Mouse (Mus musculus) liver, embryonic 11.5 days (tissue): ENCODE data around the gene Plxdc2. TPM values are rescaled to one million over a fixed set of nuclear protein-coding genes. Genes with fewer than 3 reads are reported as not detected.

Experiments used
- ATAC-seq: fragments of 200-750 bp; cut with Nextera tagmentation; replicated peaks from 2 replicates; pipeline ENCODE4 v1.8.0; 2017; ENCODE audit warnings: moderate number of reproducible peaks, mild to moderate bottlenecking, moderate TSS enrichment, moderate library complexity; ENCODE audit not compliant: low FRiP score
- DNase-seq: peaks from one replicate; pipeline ENCODE4 v3.0.0-alpha.2; 2017; ENCODE audit warnings: low spot score
- H3K27ac ChIP-seq: fragments of 300-500 bp; sonication (generic); 2 replicates; pipeline ENCODE4 v1.5.1; 2014; ENCODE audit warnings: mild to moderate bottlenecking, low read depth, low read length, control low read depth
- H3K27me3 ChIP-seq: fragments of 300-500 bp; sonication (generic); replicated peaks from 2 replicates; pipeline ENCODE4 v1.6.1; 2014; ENCODE audit warnings: low read length, mixed read lengths; ENCODE audit not compliant: control insufficient read depth, insufficient read depth
- H3K36me3 ChIP-seq: fragments of 300-500 bp; sonication (generic); 2 replicates; pipeline ENCODE4 v1.6.1; 2014; ENCODE audit warnings: mild to moderate bottlenecking, low read length, moderate library complexity, mixed read lengths; ENCODE audit not compliant: control insufficient read depth, insufficient read depth
- H3K4me1 ChIP-seq: fragments of 300-500 bp; sonication (generic); replicated peaks from 2 replicates; pipeline ENCODE4 v1.6.1; 2014; ENCODE audit warnings: low read length, mixed read lengths; ENCODE audit not compliant: control insufficient read depth, insufficient read depth
- H3K4me2 ChIP-seq: fragments of 300-500 bp; sonication (generic); 2 replicates; pipeline ENCODE4 v1.6.1; 2014; ENCODE audit warnings: mild to moderate bottlenecking, control low read depth, moderate library complexity
- H3K4me3 ChIP-seq: fragments of 300-500 bp; sonication (generic); 2 replicates; pipeline ENCODE4 v1.5.1; 2014; ENCODE audit warnings: low read depth, low read length, control low read depth
- H3K9ac ChIP-seq: fragments of 300-500 bp; sonication (generic); 2 replicates; pipeline ENCODE4 v1.6.1; 2014; ENCODE audit warnings: low read depth, low read length, control low read depth
- H3K9me3 ChIP-seq: fragments of 300-500 bp; sonication (generic); 2 replicates; pipeline ENCODE4 v1.6.1; 2016; ENCODE audit warnings: low read length, inconsistent platforms, mixed read lengths; ENCODE audit not compliant: control insufficient read depth
- WGBS: fragments of 180-500 bp; shearing (Covaris S2); extraction: QIAGEN DNeasy Blood & Tissue Kit; methylation state at CpG from one replicate; pipeline ENCODE4 v1.1.7; 2014; 5-methylcytosine and 5-hydroxymethylcytosine counted together
- polyA plus RNA-seq: library from polyadenylated mRNA; unstranded; fragments of >200 nt; fragmentation: Nextera tagmentation; extraction: Ambion mirVana; gene quantifications from 2 replicates; pipeline ENCODE4 v1.2.1, GENCODE M21; 2014

Plxdc2 gene
- polyA plus RNA-seq, 1 experiment from 2014 or later = 8.8 TPM

- WGBS = 80% methylated on average over 3 of the region's 3 CpGs
- no peaks in the 10 kb centered on the region for H3K27me3 ChIP-seq
- H3K9me3 ChIP-seq = no peaks in the 10 kb centered on the region
- no peak overlapping the region for H3K9ac ChIP-seq
- no peak overlapping the region for H3K27ac ChIP-seq
- H3K36me3 ChIP-seq = no peaks in the 10 kb centered on the region
- H3K4me1 ChIP-seq = no peaks in the 10 kb centered on the region
- no peak for DNase-seq
- no peak for ATAC-seq
- H3K4me3 ChIP-seq = no peak overlapping the region
- no peak overlapping the region for H3K4me2 ChIP-seq
These were observed 151.6 kb downstream of the Plxdc2 start for GRCm38 (mm10) chr2:16507540-16508230.

GRCm38 (mm10) chr2:16518148-16518547 is 162.0 kb downstream of the Plxdc2 start:
- no peak for ATAC-seq
- H3K4me1 ChIP-seq = no peaks in the 10 kb centered on the region
- 71% methylated on average over 2 of the region's 2 CpGs for WGBS
- no peak overlapping the region for H3K9ac ChIP-seq
- no peak for DNase-seq
- no peak overlapping the region for H3K4me2 ChIP-seq
- no peaks in the 10 kb centered on the region for H3K27me3 ChIP-seq
- H3K9me3 ChIP-seq = no peaks in the 10 kb centered on the region
- no peaks in the 10 kb centered on the region for H3K36me3 ChIP-seq
- no peak overlapping the region for H3K4me3 ChIP-seq
- H3K27ac ChIP-seq = no peak overlapping the region

- WGBS = 85% methylated on average over 1 of the region's 1 CpGs
- no peaks in the 10 kb centered on the region for H3K27me3 ChIP-seq
These were observed 167.3 kb downstream of the Plxdc2 start for GRCm38 (mm10) chr2:16523427-16523826.

GRCm38 (mm10) chr2:16532244-16532643 is 176.1 kb downstream of the Plxdc2 start:
- no peak overlapping the region for H3K4me2 ChIP-seq
- ATAC-seq (no peak), DNase-seq (no peak)
- no peak overlapping the region for H3K9ac ChIP-seq
- H3K4me3 ChIP-seq = no peak overlapping the region
- no peak overlapping the region for H3K27ac ChIP-seq
- H3K9me3 ChIP-seq = no peaks in the 10 kb centered on the region
- 70% methylated on average over 1 of the region's 1 CpGs for WGBS
- no peaks in the 10 kb centered on the region for H3K36me3 ChIP-seq
- no peaks in the 10 kb centered on the region for H3K27me3 ChIP-seq
- no peaks in the 10 kb centered on the region for H3K4me1 ChIP-seq

More at GRCm38 (mm10) chr2:16523427-16523826, 167.3 kb downstream of the Plxdc2 start:
- Histone ChIP-seq H3K36me3 (no peaks in the 10 kb centered on the region), H3K4me1 (no peaks in the 10 kb centered on the region), H3K9me3 (no peaks in the 10 kb centered on the region), H3K27ac (no peak overlapping the region), H3K4me3 (no peak overlapping the region), H3K9ac (no peak overlapping the region), H3K4me2 (no peak overlapping the region)
- ATAC-seq = no peak
- no peak for DNase-seq

- no peak for ATAC-seq
- Histone ChIP-seq H3K4me2 (no peak overlapping the region), H3K4me1 (no peaks in the 10 kb centered on the region), H3K9ac (no peak overlapping the region), H3K27me3 (no peaks in the 10 kb centered on the region), H3K27ac (no peak overlapping the region), H3K36me3 (no peaks in the 10 kb centered on the region), H3K4me3 (no peak overlapping the region), H3K9me3 (no peaks in the 10 kb centered on the region)
- WGBS = 77% methylated on average over 2 of the region's 2 CpGs
- no peak for DNase-seq
These were observed 178.5 kb downstream of the Plxdc2 start for GRCm38 (mm10) chr2:16534566-16534965.

- H3K27ac ChIP-seq = no peak overlapping the region
- H3K9me3 ChIP-seq = no peaks in the 10 kb centered on the region
- no peaks in the 10 kb centered on the region for H3K4me1 ChIP-seq
- H3K36me3 ChIP-seq = no peaks in the 10 kb centered on the region
- H3K27me3 ChIP-seq = no peaks in the 10 kb centered on the region
- no peak for ATAC-seq
- H3K9ac ChIP-seq = no peak overlapping the region
- DNase-seq = no peak
- H3K4me2 ChIP-seq = no peak overlapping the region
- 59% methylated on average over 3 of the region's 3 CpGs for WGBS
- no peak overlapping the region for H3K4me3 ChIP-seq
These were observed 185.1 kb downstream of the Plxdc2 start for GRCm38 (mm10) chr2:16541226-16541625.

- Histone ChIP-seq H3K36me3 (no peaks in the 10 kb centered on the region), H3K9ac (no peak overlapping the region), H3K27me3 (no peaks in the 10 kb centered on the region), H3K27ac (no peak overlapping the region), H3K4me2 (no peak overlapping the region), H3K4me1 (no peaks in the 10 kb centered on the region), H3K9me3 (no peaks in the 10 kb centered on the region), H3K4me3 (no peak overlapping the region)
- no peak for DNase-seq
- ATAC-seq = no peak
- WGBS = 82% methylated on average over 3 of the region's 3 CpGs
These were observed 189.1 kb downstream of the Plxdc2 start for GRCm38 (mm10) chr2:16545207-16545606.

- WGBS = 67% methylated on average over 4 of the region's 4 CpGs
These were observed 203.2 kb downstream of the Plxdc2 start for GRCm38 (mm10) chr2:16559287-16559686.

GRCm38 (mm10) chr2:16568263-16568662 is 212.2 kb downstream of the Plxdc2 start:
- Histone ChIP-seq H3K4me2 (no peak overlapping the region), H3K9ac (no peak overlapping the region), H3K4me3 (no peak overlapping the region), H3K9me3 (no peaks in the 10 kb centered on the region), H3K27ac (no peak overlapping the region), H3K4me1 (no peaks in the 10 kb centered on the region), H3K27me3 (no peaks in the 10 kb centered on the region), H3K36me3 (no peaks in the 10 kb centered on the region)
- no peak for ATAC-seq
- WGBS = 85% methylated on average over 2 of the region's 2 CpGs
- DNase-seq = no peak

More at GRCm38 (mm10) chr2:16559287-16559686, 203.2 kb downstream of the Plxdc2 start:
- ATAC-seq = no peak
- H3K27ac ChIP-seq = no peak overlapping the region
- H3K9me3 ChIP-seq = no peaks in the 10 kb centered on the region
- DNase-seq = no peak
- H3K27me3 ChIP-seq = no peaks in the 10 kb centered on the region
- no peaks in the 10 kb centered on the region for H3K36me3 ChIP-seq
- no peak overlapping the region for H3K4me2 ChIP-seq
- no peaks in the 10 kb centered on the region for H3K4me1 ChIP-seq
- no peak overlapping the region for H3K9ac ChIP-seq
- H3K4me3 ChIP-seq = no peak overlapping the region
